Mouse (Mus musculus): ENCODE results near the gene Lrp10.

Gene Lrp10

DNA sequence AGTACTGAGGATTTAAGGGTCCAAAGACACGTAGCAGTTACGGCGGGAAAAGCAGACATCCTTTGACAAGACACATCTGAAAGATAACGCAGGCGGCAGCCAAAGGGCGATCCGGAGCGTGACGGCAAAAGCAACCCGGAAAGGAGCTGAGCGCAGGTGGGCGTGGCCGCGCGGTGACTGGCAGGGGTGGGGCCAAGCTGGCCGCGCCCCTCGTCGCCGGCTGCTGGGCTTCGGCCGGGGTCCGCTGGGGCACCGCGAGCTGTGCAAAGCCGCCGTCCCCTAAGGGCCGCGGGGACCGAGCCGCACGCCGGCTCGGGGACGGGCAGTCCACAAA, at the start of gene Lrp10:
TSS of gene Lrp10 (plus strand) at position 179 of the 334 bp plus-strand sequence.
- peak; percentile 87 for DNase-seq (ENCODE audit: low spot score)

DNA sequence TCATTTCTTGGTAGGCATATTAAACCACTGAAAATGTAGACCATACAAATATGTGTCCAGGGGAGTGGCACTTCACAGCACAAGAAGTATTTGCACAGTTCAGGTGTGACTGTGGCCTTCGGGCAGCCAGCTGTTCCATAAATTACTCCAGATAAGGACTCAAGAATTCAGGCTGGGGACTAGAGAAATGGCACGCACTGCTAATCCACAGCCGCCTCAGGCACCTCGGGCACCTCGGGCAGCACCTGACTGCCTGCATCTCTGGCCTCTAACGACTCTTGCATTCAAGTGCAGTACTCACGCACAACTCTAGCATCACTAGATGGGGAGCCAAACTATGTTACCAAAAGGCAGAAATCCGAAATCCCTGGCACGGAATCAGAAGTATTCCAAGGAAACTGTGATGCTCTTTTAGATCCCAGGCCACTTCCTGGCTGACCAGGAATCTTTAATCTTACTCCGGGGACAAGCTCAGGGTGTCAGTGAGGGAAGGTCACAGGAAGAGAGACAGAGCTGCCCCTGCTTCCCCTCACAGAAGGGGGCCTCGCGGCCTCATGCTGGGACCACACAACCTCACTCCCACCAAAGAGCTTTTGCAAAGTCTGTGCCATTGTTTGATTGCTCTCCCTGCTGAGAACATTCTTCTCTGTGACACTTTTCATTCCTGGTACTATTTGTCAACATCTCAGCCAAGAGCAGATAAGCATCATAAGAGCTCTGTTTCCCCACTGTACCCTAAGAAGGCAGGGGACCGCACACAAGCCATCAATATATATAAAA, 48.5 kb upstream of the Lrp10 start:
- DNase-seq (ENCODE audit: low spot score) = no peak

DNA sequence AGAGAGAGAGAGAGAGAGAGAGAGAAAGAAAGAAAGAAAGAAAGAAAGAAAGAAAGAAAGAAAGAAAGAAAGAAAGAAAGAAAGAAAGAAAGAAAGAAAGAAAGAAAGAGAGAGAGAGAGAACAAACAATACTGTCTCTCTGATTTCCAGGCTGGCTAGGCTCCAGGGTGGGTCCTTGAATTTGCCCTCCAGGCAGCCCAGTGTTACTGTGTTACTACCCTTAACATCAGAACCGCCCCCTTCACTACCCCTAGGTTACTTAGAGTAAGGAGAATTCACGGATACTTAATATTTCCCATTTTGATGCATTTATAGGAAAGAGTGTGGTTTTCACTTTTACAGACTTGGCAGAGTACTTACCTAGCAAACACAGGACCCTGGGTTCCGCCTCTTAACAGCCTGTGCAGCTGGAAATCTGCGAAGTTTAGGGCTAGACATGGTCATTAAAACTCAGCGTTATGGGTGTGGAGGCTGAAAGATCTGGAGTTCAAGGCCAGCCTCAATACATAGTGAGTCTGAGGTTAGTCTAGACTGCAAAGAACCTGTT, 47.6 kb upstream of the Lrp10 start:
- no peak for DNase-seq (ENCODE audit: low spot score)

DNA sequence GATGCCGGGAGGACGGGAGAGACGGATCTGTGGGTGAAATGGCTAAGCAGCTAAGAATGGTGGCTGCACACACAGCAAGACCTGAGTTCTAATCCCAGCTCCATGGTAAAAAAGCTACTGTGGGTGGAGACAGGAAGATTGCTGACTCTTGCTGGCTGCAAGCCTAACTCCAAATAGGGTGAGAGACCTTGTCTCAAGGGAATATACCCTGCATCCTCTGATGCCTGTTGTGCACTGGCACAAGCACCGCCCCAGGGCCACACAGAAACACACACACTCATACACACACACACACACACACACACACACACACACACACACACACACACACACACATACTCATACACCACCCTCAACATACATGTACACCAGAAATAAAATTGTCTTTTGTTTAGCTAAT, 47.1 kb upstream of the Lrp10 start:
- no peak for DNase-seq (ENCODE audit: low spot score)

DNA sequence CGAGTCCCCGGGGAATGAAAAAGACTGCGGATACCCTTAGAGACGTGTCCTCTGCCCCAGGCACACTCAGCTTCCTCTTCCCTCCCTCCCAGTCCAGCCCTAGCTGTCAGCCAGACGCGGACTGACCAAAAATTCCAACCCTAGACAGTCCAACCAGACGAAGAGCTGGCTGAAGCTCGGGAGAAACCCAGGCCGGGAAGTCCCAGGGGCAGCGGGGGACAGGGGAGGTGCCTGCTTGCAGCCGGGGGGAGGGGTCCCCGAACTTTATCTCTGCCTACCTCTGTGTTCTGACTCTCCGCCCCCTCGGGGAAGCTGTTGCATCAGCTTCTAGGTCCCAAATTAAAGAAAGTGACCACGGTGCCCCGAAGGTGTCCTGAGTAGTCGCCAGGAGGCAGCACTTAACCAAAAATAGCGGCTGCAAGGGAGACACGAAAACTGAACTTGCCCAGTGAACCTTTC, 46.3 kb upstream of the Lrp10 start, which contains the start of gene Slc7a7:
TSS of gene Slc7a7 (minus strand) at position 158 of the 459 bp plus-strand sequence.
- DNase-seq (ENCODE audit: low spot score) = no peak

DNA sequence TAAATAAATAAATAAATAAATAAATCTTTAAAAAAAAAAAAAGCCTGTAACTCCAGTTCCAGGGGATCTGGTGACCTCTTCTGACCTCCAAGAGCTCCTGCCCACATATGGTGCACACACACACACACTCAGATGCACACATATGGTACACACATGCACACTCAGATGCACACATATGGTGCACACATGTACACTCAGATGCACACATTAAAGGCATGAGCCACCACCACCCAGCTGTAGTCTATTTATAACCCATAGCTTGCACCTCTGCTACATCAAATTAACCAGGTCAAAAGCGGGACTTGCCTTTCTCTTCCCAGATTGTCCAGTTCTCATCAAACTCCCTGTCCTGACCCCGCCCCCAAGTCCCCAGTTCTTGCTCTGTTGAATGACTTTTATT, 42.9 kb upstream of the Lrp10 start:
- no peak for DNase-seq (ENCODE audit: low spot score)

DNA sequence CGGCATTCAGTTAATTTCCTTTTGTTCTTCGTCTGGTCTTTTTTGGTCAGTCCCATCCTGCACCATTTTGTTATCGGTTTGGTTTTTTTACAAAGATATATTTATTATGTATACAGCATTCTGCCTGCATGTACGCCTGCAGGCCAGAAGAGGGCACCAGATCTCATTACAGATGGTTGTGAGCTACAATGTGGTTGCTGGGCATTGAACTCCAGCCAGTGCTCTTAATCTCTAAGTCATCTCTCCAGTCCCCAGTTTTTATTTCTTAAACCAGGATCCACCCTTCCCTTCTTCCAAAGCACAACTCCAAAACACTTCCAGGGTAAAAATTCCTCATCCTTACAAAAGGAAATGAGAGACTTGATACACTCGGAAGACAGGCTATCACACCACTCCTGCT, 40.5 kb upstream of the Lrp10 start:
- no peak for DNase-seq (ENCODE audit: low spot score)

DNA sequence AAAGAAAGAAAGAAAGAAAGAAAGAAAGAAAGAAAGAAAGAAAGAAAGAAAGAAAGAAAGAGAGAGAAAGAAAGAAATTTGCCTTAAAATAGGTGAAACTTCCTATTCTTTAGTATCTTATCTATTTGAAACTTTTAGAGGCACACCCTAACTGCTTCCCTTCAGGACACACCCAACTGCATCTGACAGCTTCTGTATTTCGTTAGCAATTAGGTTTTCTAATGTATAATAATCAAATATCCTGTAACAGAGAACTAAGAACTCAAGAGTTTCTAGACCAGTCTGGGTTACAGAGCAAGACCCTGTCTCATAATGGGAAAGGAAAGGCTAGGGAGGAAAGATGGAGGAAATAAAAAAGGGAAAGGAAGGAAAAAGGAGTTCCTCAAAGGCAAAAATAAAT, 39.3 kb upstream of the Lrp10 start:
- DNase-seq (ENCODE audit: low spot score) = no peak

DNA sequence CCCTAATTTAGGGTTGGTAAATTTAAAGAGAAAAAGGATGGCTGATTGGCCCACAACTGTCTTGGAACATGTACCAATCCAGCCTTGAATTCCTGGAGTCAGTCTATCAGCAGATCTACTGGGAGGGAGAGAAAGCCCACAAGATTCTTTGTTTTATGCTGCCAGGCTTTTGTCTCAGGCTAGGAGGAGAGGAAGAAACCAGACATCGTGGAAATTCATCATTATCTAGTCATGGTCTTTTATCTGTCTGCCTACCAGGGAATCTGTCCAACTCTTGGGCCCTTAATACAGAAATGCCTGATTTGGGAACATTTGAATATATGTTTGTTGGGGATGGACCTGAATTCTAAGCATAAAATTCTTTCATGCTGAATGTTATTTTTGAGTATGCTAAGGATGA, 38.4 kb upstream of the Lrp10 start:
- DNase-seq (ENCODE audit: low spot score) = no peak

DNA sequence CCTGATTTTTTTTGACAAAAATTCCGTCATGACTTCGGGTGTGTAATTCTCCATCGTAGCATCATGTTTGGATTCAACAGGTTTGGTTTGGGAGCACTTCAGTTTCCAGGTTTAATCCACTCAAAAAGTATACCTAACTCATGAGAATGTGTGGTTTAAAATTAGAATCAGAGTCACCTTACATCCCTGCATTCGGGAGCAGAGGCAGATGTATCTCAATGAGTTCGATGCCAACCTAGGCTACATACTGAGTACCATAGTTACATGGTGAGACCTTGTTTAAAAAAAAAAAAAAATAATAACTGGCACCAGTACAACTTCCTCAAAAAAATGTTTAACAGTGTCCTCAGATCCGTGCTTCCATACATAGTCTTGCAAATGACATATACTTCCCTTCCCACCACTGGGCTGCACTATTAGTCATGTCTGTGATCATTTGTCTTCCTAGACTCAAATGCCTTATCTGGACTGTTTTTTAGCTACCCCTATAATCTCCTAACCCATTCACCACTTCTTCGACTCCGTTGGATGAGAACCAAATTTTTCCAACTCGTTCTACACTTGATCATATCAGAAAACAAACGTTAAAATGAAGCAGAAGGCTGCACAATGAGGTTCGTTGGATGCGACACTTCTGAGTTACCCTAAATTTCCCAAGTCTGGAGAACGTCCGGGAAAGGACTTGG, 37.8 kb upstream of the Lrp10 start:
- no peak for DNase-seq (ENCODE audit: low spot score)

DNA sequence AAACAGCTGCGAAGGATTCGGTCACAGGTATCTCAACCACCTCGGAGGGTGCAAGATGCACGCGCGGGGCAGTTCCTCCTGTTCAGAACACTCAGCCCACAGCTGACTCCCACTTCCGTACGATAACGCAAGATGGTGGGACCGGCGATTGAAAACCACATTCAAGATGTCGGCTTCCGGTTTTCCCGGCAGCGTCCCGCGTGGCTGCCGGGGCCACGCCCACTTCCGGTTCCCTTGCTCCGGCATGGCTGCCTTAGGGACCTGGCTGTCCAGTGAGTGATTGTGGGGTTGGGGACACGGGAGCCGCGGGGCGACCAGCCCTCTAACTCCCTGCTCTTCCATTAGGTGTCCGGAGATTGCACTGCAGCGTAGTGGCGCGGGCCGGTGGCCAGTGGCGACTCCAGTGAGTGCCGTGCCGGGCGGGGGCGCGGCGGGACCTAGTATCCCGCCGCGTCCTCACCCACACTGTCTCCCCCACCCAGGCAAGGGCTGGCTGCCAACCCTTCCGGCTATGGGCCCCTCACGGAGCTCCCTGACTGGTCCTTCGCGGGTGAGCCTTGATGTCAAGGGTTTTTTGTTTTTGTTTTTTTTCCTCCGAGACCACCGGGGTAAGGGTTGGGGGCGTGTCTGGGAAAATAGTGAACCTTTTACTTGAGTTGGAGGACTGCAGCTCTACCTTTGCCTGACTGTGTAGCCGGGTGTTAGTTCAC, 37.1 kb upstream of the Lrp10 start, which contains the start of gene Mrpl52:
TSS of gene Mrpl52 (plus strand) at position 221 of the 710 bp plus-strand sequence.
- peak; percentile 91 for DNase-seq (ENCODE audit: low spot score)

DNA sequence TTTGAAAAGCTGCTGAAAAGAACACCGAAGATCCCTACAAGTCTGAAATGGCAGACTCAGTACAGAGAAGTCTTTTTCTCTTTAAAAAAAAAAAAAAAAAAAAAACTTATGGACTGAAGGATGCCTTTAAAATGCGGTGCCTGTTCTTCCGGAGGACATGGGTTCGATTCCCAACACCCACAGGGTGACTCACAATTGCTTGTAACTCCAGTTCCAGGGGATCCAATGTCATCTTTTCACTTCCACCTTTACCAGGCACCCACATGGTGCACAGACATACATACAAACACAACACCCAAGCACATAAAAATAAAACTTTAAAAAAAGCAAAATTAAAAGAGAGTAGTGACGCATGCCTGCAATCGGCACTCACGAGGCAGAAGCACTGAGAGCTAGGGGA, 36.2 kb upstream of the Lrp10 start:
- no peak for DNase-seq (ENCODE audit: low spot score)

DNA sequence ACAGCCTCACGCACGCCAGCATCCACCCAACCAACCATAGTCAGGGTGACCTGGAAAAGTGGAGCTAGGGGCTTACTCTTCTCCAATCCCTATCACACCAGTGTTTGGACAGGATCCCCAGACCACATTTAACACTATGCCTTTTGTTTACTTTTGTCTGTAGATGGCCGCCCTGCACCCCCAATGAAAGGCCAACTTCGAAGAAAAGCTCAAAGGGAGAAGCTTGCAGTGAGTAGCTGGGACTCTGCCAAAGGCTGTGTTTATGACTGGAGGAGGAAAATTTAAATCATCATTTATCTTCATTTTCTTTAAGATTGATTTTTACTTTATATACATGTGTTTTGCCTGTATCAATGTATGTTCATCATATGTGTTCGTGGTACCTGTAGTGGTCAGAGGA, 35.5 kb upstream of the Lrp10 start:
- no peak for DNase-seq (ENCODE audit: low spot score)

DNA sequence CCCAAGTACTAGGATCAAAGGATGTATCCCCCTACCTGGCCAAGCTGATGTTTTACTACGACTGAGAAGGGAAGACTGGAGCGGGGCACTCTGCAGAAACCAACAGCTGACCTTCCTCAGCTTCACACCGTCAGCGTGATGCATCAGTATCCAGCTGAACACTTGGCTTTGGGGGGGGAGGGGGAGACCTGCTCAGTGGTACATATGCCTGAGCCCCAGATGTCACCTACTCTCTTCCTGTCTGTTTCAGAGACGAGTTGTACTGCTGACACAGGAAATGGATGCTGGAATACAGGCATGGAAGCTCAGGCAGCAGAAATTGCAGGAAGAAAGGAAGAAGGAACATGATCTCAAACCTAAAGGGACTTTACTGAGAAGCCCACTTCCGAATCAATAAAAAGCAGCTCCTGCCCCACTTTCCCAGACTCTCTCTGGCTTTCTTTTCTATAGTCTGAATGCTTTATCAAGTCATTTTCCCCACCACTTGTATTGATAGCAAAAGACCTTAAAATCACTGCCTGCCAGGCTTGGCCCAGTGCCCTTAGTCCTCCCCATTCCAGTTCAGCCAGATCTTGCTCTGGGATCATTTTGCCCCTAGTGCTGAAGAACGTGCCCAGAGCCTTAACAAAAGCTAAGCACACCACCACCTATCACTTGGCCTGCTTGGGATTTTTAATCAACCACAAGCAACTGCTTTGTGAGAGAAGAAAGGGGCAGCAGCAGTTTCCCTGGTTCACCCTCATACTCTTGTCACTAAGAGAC, 34.4 kb upstream of the Lrp10 start:
- no peak for DNase-seq (ENCODE audit: low spot score)

DNA sequence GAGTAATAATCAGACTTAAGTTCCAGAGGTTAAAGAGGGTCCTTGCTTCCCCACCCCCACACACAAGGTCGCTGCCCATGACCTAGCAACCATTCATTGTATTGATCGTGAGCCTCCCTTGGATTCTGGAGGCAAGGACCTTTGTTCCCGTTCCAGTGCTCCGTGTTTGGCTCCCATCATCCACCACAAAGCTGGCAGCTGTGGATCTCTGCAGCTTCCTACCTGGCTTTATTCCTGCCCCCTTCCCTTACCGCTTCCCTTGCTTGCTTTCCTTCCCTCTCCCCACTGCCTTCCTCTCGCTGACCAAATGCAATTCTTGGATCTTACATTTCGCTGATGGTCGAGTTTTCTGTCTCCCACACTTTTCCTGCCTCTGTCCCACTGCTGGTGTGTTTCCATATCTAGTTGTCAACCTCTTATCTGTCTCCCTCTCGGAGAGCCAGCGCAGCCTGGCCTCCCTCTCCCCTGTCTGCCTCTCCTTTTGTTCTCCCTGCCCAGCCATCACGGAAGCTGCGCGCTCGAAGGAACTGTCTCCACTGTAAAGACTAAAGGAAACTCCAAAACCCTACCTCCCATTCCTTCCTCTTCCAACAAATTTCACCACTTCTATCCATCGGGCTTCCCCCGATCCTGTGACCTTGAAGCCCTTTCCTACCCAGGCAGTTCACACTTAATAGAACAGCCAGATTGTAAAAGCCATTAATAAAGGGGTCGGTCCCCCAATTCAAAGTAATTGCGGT, 33.4 kb upstream of the Lrp10 start:
- no peak for DNase-seq (ENCODE audit: low spot score)

DNA sequence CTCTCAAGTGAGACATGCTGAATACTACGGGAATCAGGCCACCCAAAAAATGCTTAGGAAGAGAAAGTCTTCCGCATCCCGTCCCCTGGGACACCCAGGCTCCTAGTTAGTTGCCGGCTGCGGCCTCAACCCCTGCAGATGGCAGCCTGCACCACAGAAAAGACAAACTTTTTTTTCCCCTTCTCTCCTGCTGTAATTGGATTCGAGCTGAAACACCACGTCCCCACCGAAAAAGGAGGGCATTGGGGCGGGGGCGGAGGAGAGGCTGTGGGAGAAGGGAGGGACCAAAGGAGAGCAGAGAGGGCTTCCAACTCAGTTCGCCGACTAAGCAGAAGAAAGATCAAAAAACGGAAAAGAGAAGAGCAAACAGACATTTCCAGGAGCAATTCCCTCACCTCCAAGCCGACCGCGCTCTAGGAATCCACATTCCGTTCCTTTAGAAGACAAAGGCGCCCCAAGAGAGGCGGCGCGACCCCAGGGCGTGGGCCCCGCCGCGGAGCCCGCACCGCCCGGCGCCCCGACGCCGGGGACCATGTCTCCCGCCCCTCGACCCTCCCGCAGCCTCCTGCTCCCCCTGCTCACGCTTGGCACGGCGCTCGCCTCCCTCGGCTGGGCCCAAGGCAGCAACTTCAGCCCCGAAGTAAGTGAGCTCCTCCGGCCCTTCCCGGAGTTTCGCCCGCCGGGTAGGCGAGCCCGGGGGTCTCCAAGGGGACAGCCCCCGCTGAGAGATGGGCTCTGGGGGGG, 32.4 kb upstream of the Lrp10 start, which contains the start of gene Mmp14:
TSS of gene Mmp14 (plus strand) at position 279 of the 744 bp plus-strand sequence.
- peak; percentile 80 for DNase-seq (ENCODE audit: low spot score)

DNA sequence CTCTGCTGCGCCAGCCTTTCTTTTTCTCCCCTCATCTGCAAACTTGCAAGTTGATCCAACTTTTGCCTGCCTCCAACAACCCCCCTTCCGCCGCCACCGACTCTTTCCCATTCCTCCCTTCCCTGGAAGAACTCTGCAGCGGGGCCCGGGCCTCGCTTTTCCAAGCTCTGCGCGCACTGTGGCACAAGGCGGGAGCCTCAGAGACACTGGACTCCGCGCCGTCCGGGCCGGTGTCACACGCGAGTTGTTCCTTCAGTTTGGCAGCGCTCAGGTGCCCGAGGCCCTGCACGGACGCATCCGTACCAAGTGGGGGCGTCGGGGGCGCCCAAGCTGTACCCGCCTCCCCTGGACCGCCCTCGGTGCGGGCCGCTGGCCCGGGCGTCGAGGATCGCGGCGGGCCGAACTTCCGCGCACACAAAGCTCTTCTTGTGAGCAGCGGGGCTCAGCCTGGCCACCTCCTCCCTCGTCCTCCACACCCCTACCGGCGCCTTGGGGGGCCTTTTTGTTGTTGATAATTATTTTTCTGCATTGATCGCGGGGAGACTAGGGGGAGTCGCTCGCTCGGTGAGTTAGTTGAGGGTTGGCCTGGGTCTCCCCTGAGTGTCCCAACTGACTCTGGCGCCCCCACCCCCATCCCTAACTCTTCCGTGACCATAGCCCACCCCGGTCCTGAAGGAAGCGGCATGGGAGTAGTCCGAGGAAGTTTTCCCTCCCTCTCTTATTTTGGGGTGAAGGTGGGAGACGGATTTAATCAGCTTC, 31.7 kb upstream of the Lrp10 start:
- no peak for DNase-seq (ENCODE audit: low spot score)

DNA sequence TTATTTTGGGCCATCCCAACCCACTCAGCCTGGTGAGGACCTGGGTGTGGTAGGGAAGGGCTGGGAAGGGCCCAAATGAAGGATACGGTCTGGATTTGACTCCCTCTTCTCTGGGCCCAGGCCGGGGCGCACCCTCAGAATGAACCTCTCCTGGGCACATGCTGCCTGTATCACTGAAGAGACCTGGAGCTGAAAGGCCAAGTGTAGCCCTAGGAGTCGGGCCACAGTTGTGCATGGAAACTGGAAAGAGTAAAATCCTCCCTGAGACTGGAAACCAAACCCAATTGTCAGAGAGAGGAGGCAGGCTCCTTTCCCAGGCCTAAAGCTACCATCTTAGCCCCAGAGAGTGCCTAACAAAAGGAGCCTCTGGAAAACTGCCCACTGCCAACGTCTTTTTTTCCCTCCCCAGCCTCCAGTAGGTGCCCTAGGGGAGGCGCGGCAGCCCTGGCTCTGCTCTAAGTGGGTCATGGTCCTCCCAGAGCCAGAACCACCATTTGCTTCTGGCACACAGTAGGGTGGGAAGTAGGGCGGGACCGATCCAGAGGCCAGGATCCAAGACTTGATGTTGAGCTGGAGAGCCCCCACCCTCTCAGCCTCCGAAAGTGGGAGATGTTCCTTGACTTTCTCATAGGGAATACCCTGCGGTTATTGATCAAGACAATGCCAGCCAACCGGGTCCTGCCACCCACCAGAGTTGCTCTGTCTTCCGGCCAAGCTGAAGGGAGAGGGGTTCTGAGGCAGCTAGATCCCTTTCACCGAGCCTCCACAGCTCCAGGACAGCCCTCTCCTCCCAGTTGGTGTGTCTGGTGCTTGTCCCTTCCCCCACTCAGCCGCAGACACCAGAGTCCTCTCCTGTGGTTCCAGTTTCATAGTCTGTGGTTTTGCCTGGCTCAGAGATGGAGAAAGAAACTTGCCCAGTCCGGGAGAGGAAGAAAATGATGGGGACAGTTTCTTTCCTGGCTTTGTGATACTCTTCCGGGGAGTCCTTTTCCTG, 30.8 kb upstream of the Lrp10 start:
- DNase-seq (ENCODE audit: low spot score) = no peak
